Mouse (Mus musculus) small intestine, adult 2 months (tissue): ENCODE data around the gene Dnajb11. TPM values are rescaled to one million over a fixed set of nuclear protein-coding genes. Genes with fewer than 3 reads are reported as not detected.

Experiments
- H3K27ac ChIP-seq: fragments of 200-500 bp; 2 replicates; pipeline ENCODE4 v1.5.1; 2012; ENCODE audit warnings: low read depth, low read length, control low read depth, inconsistent platforms; ENCODE audit not compliant: insufficient read depth
- H3K27me3 ChIP-seq: fragments of 200-500 bp; 2 replicates; pipeline ENCODE4 v1.6.1; 2012; ENCODE audit warnings: mild to moderate bottlenecking, moderate library complexity, low read length, inconsistent platforms; ENCODE audit not compliant: control insufficient read depth, insufficient read depth
- H3K36me3 ChIP-seq: fragments of 200-500 bp; 2 replicates; pipeline ENCODE4 v1.6.1; 2012; ENCODE audit warnings: mild to moderate bottlenecking, low read length, control low read depth, inconsistent platforms; ENCODE audit not compliant: control insufficient read depth, insufficient read depth
- H3K4me1 ChIP-seq: fragments of 200-500 bp; 2 replicates; pipeline ENCODE4 v1.6.1; 2012; ENCODE audit warnings: low read length, inconsistent platforms, mixed read lengths; ENCODE audit not compliant: control insufficient read depth, insufficient read depth, insufficient read length
- H3K4me3 ChIP-seq: fragments of 200-500 bp; 2 replicates; pipeline ENCODE4 v1.5.1; 2012; ENCODE audit warnings: low read depth, mild to moderate bottlenecking, control low read depth, inconsistent platforms, low read length, moderate library complexity
- CTCF ChIP-seq: fragments of 200-500 bp; IDR thresholded peaks from 2 replicates; pipeline ENCODE4 v1.5.1; 2012; ENCODE audit warnings: low read depth, mild to moderate bottlenecking, control low read depth, inconsistent platforms, low read length, moderate library complexity, mixed read lengths; ENCODE audit not compliant: insufficient replicate concordance, insufficient read length; ENCODE audit errors: extremely low read depth
- POLR2A ChIP-seq: fragments of 200-500 bp; IDR thresholded peaks from 2 replicates; pipeline ENCODE4 v1.6.1; 2012; ENCODE audit warnings: low read depth, mild to moderate bottlenecking, control low read depth, inconsistent platforms, low read length, moderate library complexity
- WGBS: fragments of 180-500 bp; shearing (Covaris S2); methylation state at CpG from one replicate; pipeline ENCODE4 v1.1.7; 2018; 5-methylcytosine and 5-hydroxymethylcytosine counted together
- polyA plus RNA-seq: library from polyadenylated mRNA; depleted of rRNA; stranded (reverse); fragments of >200 nt; gene quantifications from 2 replicates; pipeline ENCODE4 v1.2.3, GENCODE M21; 2012; rRNA removed

Gene Dnajb11
- polyA plus RNA-seq, 1 experiment: 19.6 TPM

DNA sequence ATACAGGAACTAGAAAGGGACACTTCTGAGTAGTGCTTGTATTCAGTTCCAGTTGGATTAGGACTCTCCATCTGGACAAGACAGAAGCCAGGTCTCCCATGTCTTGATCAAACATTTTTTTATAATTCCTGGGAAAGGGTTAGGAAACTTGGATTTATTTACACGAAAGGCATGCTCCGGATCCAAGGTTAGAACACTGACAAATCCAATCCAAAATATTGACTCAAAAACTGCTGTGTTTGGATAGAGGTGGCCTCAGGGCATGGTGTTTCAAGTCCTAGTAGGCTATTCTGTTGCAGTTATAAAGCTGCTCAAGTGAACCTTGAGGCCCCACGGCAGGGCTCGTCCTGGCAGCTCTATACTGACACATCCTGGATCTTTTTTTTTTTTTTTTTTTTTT lies 64.8 kb downstream of the Dnajb11 start:
- WGBS: 65% methylated on average over 4 of the region's 4 CpGs
- Histone ChIP-seq H3K36me3 (no peaks in the 10 kb centered on the region), H3K4me1 (no peaks in the 10 kb centered on the region), H3K4me3 (no peak overlapping the region), H3K27ac (no peak overlapping the region), H3K27me3 (no peaks in the 10 kb centered on the region)
- TF ChIP-seq CTCF (no peak), POLR2A (no peak)

Other genes starting within 250 kb of the Dnajb11 start
- 0.18 and 0.51 TPM in 2 replicates for gene Dgkg, start 200.6 kb upstream of the Dnajb11 start, polyA plus RNA-seq
- not detected in 2 replicates for gene Crygs, start 46.3 kb upstream of the Dnajb11 start, polyA plus RNA-seq
- gene Tbccd1, start 176 bp upstream of the Dnajb11 start, polyA plus RNA-seq: 2.7 and 5.1 TPM in 2 replicates
- gene Ahsg, start 33.4 kb downstream of the Dnajb11 start, polyA plus RNA-seq: 0.11 TPM in 1 of 2 replicates, not detected in the other
- 0.13 TPM in 1 of 2 replicates, not detected in the other for gene Fetub, start 60.5 kb downstream of the Dnajb11 start, polyA plus RNA-seq
- not detected in 2 replicates for gene Hrg, start 93.2 kb downstream of the Dnajb11 start, polyA plus RNA-seq
- 0.19 TPM in 1 of 2 replicates, not detected in the other for gene Kng2, start 171.6 kb downstream of the Dnajb11 start, polyA plus RNA-seq
- gene Kng1, start 200.0 kb downstream of the Dnajb11 start, polyA plus RNA-seq: not detected in 2 replicates
- gene Eif4a2, start 249.6 kb downstream of the Dnajb11 start, polyA plus RNA-seq: 9.0 and 17.2 TPM in 2 replicates